Mouse (Mus musculus) liver, embryonic 13.5 days (tissue): ENCODE results near the gene Rbm14. TPM values are rescaled to one million over a fixed set of nuclear protein-coding genes. Genes with fewer than 3 reads are reported as not detected.

Source experiments
- polyA plus RNA-seq: library from polyadenylated mRNA; unstranded; fragments of >200 nt; fragmentation: Nextera tagmentation; extraction: Ambion mirVana; gene quantifications from 2 replicates; pipeline ENCODE4 v1.2.1, GENCODE M21; 2015

Rbm14 gene
- polyA plus RNA-seq, 1 experiment from 2014 or later = 38.6 TPM

Other genes starting within 250 kb of the Rbm14 start
- 0.43 and 0.59 TPM in 2 replicates for gene Lrfn4, start 196.0 kb downstream of the Rbm14 start, polyA plus RNA-seq
- gene Rce1, start 186.0 kb downstream of the Rbm14 start, polyA plus RNA-seq = 31.3 and 32.3 TPM in 2 replicates
- gene Gm960, start 113.0 kb downstream of the Rbm14 start, polyA plus RNA-seq = 0.79 TPM in 1 of 2 replicates, not detected in the other
- gene Sptbn2, start 100.5 kb downstream of the Rbm14 start, polyA plus RNA-seq = 0.09 and 0.13 TPM in 2 replicates
- 14.6 and 17.5 TPM in 2 replicates for gene Rbm4b, start 55.1 kb downstream of the Rbm14 start, polyA plus RNA-seq
- gene Rbm4, start 17.7 kb downstream of the Rbm14 start, polyA plus RNA-seq = 26.0 and 26.5 TPM in 2 replicates
- 18.5 and 20.7 TPM in 2 replicates for gene Gm21992, start within 50 bp of the Rbm14 start, polyA plus RNA-seq
- 40.7 and 41.2 TPM in 2 replicates for gene Ccs, start 27.7 kb upstream of the Rbm14 start, polyA plus RNA-seq
- gene Ccdc87, start 27.7 kb upstream of the Rbm14 start, polyA plus RNA-seq = 0.06 TPM in 1 of 2 replicates, not detected in the other
- gene Ctsf, start 43.5 kb upstream of the Rbm14 start, polyA plus RNA-seq = 23.6 and 25.3 TPM in 2 replicates
- gene Actn3, start 66.3 kb upstream of the Rbm14 start, polyA plus RNA-seq = 0.74 and 0.82 TPM in 2 replicates
- 11.2 and 11.5 TPM in 2 replicates for gene Zdhhc24, start 67.0 kb upstream of the Rbm14 start, polyA plus RNA-seq
- 0.80 and 1.1 TPM in 2 replicates for gene Bbs1, start 95.0 kb upstream of the Rbm14 start, polyA plus RNA-seq
- gene Dpp3, start 116.7 kb upstream of the Rbm14 start, polyA plus RNA-seq = 59.5 and 65.1 TPM in 2 replicates
- 0.10 and 0.13 TPM in 2 replicates for gene Peli3, start 131.5 kb upstream of the Rbm14 start, polyA plus RNA-seq
- gene Mrpl11, start 150.5 kb upstream of the Rbm14 start, polyA plus RNA-seq = 67.6 and 80.0 TPM in 2 replicates
- not detected in 2 replicates for gene Npas4, start 178.7 kb upstream of the Rbm14 start, polyA plus RNA-seq
- gene Slc29a2, start 212.2 kb upstream of the Rbm14 start, polyA plus RNA-seq = 1.7 and 2.3 TPM in 2 replicates
- 9.3 and 10.9 TPM in 2 replicates for gene B4gat1, start 227.2 kb upstream of the Rbm14 start, polyA plus RNA-seq
- gene AC124502.3, start 227.3 kb upstream of the Rbm14 start, polyA plus RNA-seq = 0.70 TPM in 1 of 2 replicates, not detected in the other
- gene Brms1, start 229.7 kb upstream of the Rbm14 start, polyA plus RNA-seq = 34.8 and 35.1 TPM in 2 replicates
- gene Rin1, start 238.8 kb upstream of the Rbm14 start, polyA plus RNA-seq = 0.33 and 0.36 TPM in 2 replicates